Mouse (Mus musculus) CH12.LX (cell line): ENCODE measurements around the gene Max. TPM values are rescaled to one million over a fixed set of nuclear protein-coding genes. Genes with fewer than 3 reads are reported as not detected.

ENCODE experiments used
- DNase-seq: peaks from one replicate; pipeline ENCODE4 v3.0.0-alpha.2; 2013; ENCODE audit errors: extremely low read depth
- H3K27ac ChIP-seq: 2 replicates; pipeline ENCODE4 v1.5.1; 2012; ENCODE audit warnings: low read depth, mild to moderate bottlenecking, control low read depth, moderate library complexity; ENCODE audit not compliant: insufficient read depth
- H3K27me3 ChIP-seq: replicated peaks from 2 replicates; pipeline ENCODE3; 2012; ENCODE audit warnings: inconsistent platforms
- H3K36me3 ChIP-seq, 2 experiments: replicated peaks in 1 of 2; 2 replicates each; pipeline versions ENCODE3 to v1.6.1; 2012; ENCODE audit warnings: inconsistent platforms in 1 of 2, low read length in 1 of 2, mild to moderate bottlenecking in 1 of 2, mixed read lengths in 1 of 2, moderate library complexity in 1 of 2; ENCODE audit not compliant: control insufficient read depth in 1 of 2, insufficient read depth in 1 of 2
- H3K4me1 ChIP-seq, 2 experiments: 2 replicates each; pipeline ENCODE4 v1.6.1; 2012; ENCODE audit warnings: inconsistent platforms in 1 of 2, moderate library complexity in 1 of 2; ENCODE audit not compliant: insufficient read depth in 2 of 2, control insufficient read depth in 1 of 2
- H3K4me2 ChIP-seq: 2 replicates; pipeline ENCODE4 v1.6.1; 2012; ENCODE audit warnings: low read depth, mild to moderate bottlenecking, control low read depth; ENCODE audit not compliant: poor library complexity, insufficient read depth, severe bottlenecking
- H3K4me3 ChIP-seq, 3 experiments: fragments of 150-350 bp in 1 of 3; sonication (generic) in 1 of 3; replicated peaks in 1 of 3; 2 replicates each; pipeline versions ENCODE3 to v1.5.1; 2011 to 2012; ENCODE audit warnings: low read depth in 2 of 3, low read length in 2 of 3, mild to moderate bottlenecking in 2 of 3, moderate library complexity in 2 of 3, control low read depth in 1 of 3, improper control_type of control experiment in 1 of 3, inconsistent platforms in 1 of 3, mixed read lengths in 1 of 3; ENCODE audit not compliant: poor library complexity in 1 of 3
- H3K79me2 ChIP-seq: replicated peaks from 2 replicates; pipeline ENCODE4 v1.6.1; 2012; ENCODE audit warnings: mild to moderate bottlenecking, moderate library complexity; ENCODE audit not compliant: control insufficient read depth, poor library complexity, insufficient read depth, severe bottlenecking; ENCODE audit errors: extremely low read depth
- H3K9ac ChIP-seq: 2 replicates; pipeline ENCODE4 v1.6.1; 2012; ENCODE audit warnings: low read depth, mild to moderate bottlenecking, control low read depth, moderate library complexity; ENCODE audit not compliant: insufficient read depth
- H3K9me3 ChIP-seq: replicated peaks from 2 replicates; pipeline ENCODE3; 2012; ENCODE audit warnings: low read length, inconsistent platforms, mixed read lengths
- BHLHE40 ChIP-seq: IDR thresholded peaks from 2 replicates; pipeline ENCODE4 v1.6.1; 2011; ENCODE audit warnings: mild to moderate bottlenecking, low read depth, low read length, improper control_type of control experiment
- CTCF ChIP-seq, 2 experiments: IDR thresholded peaks in 1 of 2; conservative IDR thresholded peaks in 1 of 2; 2 replicates each; pipeline ENCODE4 v1.5.1; 2011 to 2012; ENCODE audit warnings: low read depth in 2 of 2, low read length in 2 of 2, improper control_type of control experiment in 1 of 2, inconsistent platforms in 1 of 2, mild to moderate bottlenecking in 1 of 2, moderate library complexity in 1 of 2
- E2F4 ChIP-seq: IDR thresholded peaks from 2 replicates; pipeline ENCODE4 v1.6.1; 2011; ENCODE audit warnings: low read depth, low read length, improper control_type of control experiment; ENCODE audit not compliant: insufficient replicate concordance
- GABPA ChIP-seq: IDR thresholded peaks from 2 replicates; pipeline ENCODE4 v1.6.1; 2012; ENCODE audit warnings: low read depth, low read length, improper control_type of control experiment, inconsistent platforms; ENCODE audit not compliant: insufficient replicate concordance
- JUN ChIP-seq: IDR thresholded peaks from 2 replicates; pipeline ENCODE4 v1.6.1; 2011; ENCODE audit warnings: low read depth, mild to moderate bottlenecking, low read length, improper control_type of control experiment, moderate library complexity; ENCODE audit not compliant: insufficient read depth
- MAFK ChIP-seq: IDR thresholded peaks from 2 replicates; pipeline ENCODE4 v1.6.1; 2011; ENCODE audit warnings: low read length, improper control_type of control experiment; ENCODE audit not compliant: insufficient replicate concordance
- MXI1 ChIP-seq: IDR thresholded peaks from 2 replicates; pipeline ENCODE4 v1.6.1; 2011; ENCODE audit warnings: mild to moderate bottlenecking, low read depth, low read length, improper control_type of control experiment
- MYC ChIP-seq: IDR thresholded peaks from 2 replicates; pipeline ENCODE4 v1.6.1; 2011; ENCODE audit warnings: low read depth, mild to moderate bottlenecking, improper control_type of control experiment, low read length
- NELFE ChIP-seq: IDR thresholded peaks from 2 replicates; pipeline ENCODE4 v1.6.1; 2011; ENCODE audit warnings: low read depth, low read length, improper control_type of control experiment
- NRF1 ChIP-seq: IDR thresholded peaks from 2 replicates; pipeline ENCODE4 v1.6.1; 2014; ENCODE audit warnings: low read depth, mild to moderate bottlenecking, inconsistent platforms, low read length, improper control_type of control experiment, moderate library complexity
- SIN3A ChIP-seq: IDR thresholded peaks from 2 replicates; pipeline ENCODE4 v1.6.1; 2012; ENCODE audit warnings: low read length, improper control_type of control experiment, inconsistent platforms
- SMC3 ChIP-seq: IDR thresholded peaks from 2 replicates; pipeline ENCODE4 v1.6.1; 2011; ENCODE audit warnings: low read depth, low read length, improper control_type of control experiment
- TBP ChIP-seq: conservative IDR thresholded peaks from 2 replicates; pipeline ENCODE4 v1.6.1; 2011; ENCODE audit warnings: low read depth, low read length, improper control_type of control experiment
- TCF12 ChIP-seq: IDR thresholded peaks from 2 replicates; pipeline ENCODE4 v1.6.1; 2014; ENCODE audit warnings: low read depth, mild to moderate bottlenecking, inconsistent platforms, low read length, improper control_type of control experiment
- UBTF ChIP-seq: IDR thresholded peaks from 2 replicates; pipeline ENCODE4 v1.6.1; 2012; ENCODE audit warnings: low read depth, mild to moderate bottlenecking, inconsistent platforms, low read length, improper control_type of control experiment, moderate library complexity
- USF2 ChIP-seq: conservative IDR thresholded peaks from 2 replicates; pipeline ENCODE4 v1.6.1; 2011; ENCODE audit warnings: low read depth, low read length, improper control_type of control experiment
- ZC3H11A ChIP-seq: IDR thresholded peaks from 2 replicates; pipeline ENCODE4 v1.6.1; 2012; ENCODE audit warnings: low read depth, mild to moderate bottlenecking, inconsistent platforms, low read length, improper control_type of control experiment
- dilution Hi-C: fragments of 300-500 bp; cut with MboI; formaldehyde crosslinking; loops from 2 replicates; pipeline ENCODE4 v1.14.3; 2020; ENCODE audit warnings: low sequenced_read_pairs; ENCODE audit not compliant: extremely low pct_unique_long_range_greater_than_20kb, extremely low pct_ligation_motif_present
- in situ Hi-C: fragments of 300-500 bp; cut with MboI; formaldehyde crosslinking; loops from 3 replicates; pipeline ENCODE4 v1.14.3; 2019; ENCODE audit warnings: low sequenced_read_pairs, low pct_ligation_motif_present, low pct_unique_long_range_greater_than_20kb, mixed read lengths
- polyA plus RNA-seq: library from polyadenylated mRNA; unstranded; fragments of >175 nt; gene quantifications from 2 replicates; pipeline ENCODE4 v1.2.1, GENCODE M21; 2012; ENCODE audit warnings: low read depth; ENCODE audit not compliant: insufficient read length
- total RNA-seq, 2 experiments: library from RNA; depleted of rRNA; stranded (reverse); fragments of 300-350 nt in 1 of 2; fragments of >200 nt in 1 of 2; gene quantifications; 2 replicates each; pipeline ENCODE4 v1.2.3; 2012 to 2014

The Max gene
- total and polyA plus RNA-seq, 3 experiments, result 23.9 to 128 (median 69.6) TPM

GRCm38 (mm10) chr12:76965089-76965488 is 3.1 kb upstream of the Max start:
- Histone ChIP-seq H3K9me3 (no peaks in the 10 kb centered on the region), H3K27me3 (no peaks in the 10 kb centered on the region), H3K36me3 (peaks cover 0 to 2% of the 10 kb centered on the region in 2 experiments), H3K9ac (no peak overlapping the region), H3K79me2 (peaks cover 18% of the 10 kb centered on the region), H3K4me3 (no peak overlapping the region), H3K4me1 (peaks cover 0 to 5% of the 10 kb centered on the region in 2 experiments; a peak in 2 of 4 replicates), H3K4me2 (no peak overlapping the region), H3K27ac (no peak overlapping the region)
- dilution Hi-C loops, result no loop called here
- TF ChIP-seq SIN3A (no peak), MAFK (no peak), TBP (no peak), CTCF (conservative IDR thresholded peaks at IDR 0.05 in 1 of 2, IDR thresholded peaks at IDR 0.05 in 1 of 2; ENCODE audit: low read depth in 2 of 2, low read length in 2 of 2) (no peak), TCF12 (no peak), SMC3 (no peak), JUN (no peak), GABPA (no peak), UBTF (no peak), E2F4 (no peak), USF2 (no peak), BHLHE40 (no peak), MYC (no peak)
- in situ Hi-C loops, result no loop called here
- no peak for DNase-seq

GRCm38 (mm10) chr12:76961052-76961931 is 709 bp downstream of the Max start:
- TF ChIP-seq SIN3A (peak; percentile 58), NELFE (peak; percentile 27; the same call in 1 of the 2 replicates), NRF1 (0 out of 2 replicates have a peak, but pooled peaks have one; percentile 19), MXI1 (peak; percentile 22; the same call in 1 of the 2 replicates), ZC3H11A (no peak)
- in situ Hi-C loops, result no loop called here
- H3K4me1 ChIP-seq, result peaks cover 0 to 35% of the 10 kb centered on the region in 2 experiments; a peak in 2 of 4 replicates

More at GRCm38 (mm10) chr12:76961052-76961931, 709 bp downstream of the Max start:
- Histone ChIP-seq H3K79me2 (peaks cover 43% of the 10 kb centered on the region), H3K27ac (peak overlapping the region; percentile 10; the same call in 1 of the 2 replicates), H3K27me3 (no peaks in the 10 kb centered on the region), H3K4me2 (peak overlapping the region; percentile 97), H3K9ac (peak overlapping the region; percentile 83), H3K36me3 (peaks cover 1 to 24% of the 10 kb centered on the region in 2 experiments), H3K9me3 (no peaks in the 10 kb centered on the region), H3K4me3 (peak overlapping the region; percentile 74 to 85 (median 83))
- dilution Hi-C loops, result no loop called here
- no peak for DNase-seq
